Mouse (Mus musculus) MEL (cell line): Measurements from ENCODE around the gene Timm50.

ENCODE experiments used
- CTCF ChIP-seq, 3 experiments: IDR thresholded peaks in 2 of 3; conservative IDR thresholded peaks in 1 of 3; 2 replicates each; pipeline ENCODE4 v1.5.1; 2011 to 2012; ENCODE audit warnings: low read length in 3 of 3, low read depth in 2 of 3, mild to moderate bottlenecking in 2 of 3, improper control_type of control experiment in 1 of 3, inconsistent platforms in 1 of 3, mixed read lengths in 1 of 3, moderate library complexity in 1 of 3; ENCODE audit not compliant: control insufficient read depth in 1 of 3, insufficient read depth in 1 of 3, poor library complexity in 1 of 3, severe bottlenecking in 1 of 3
- ELF1 ChIP-seq: IDR thresholded peaks from 2 replicates; pipeline ENCODE4 v1.6.1; 2014; ENCODE audit warnings: low read depth, mild to moderate bottlenecking, inconsistent platforms, low read length, improper control_type of control experiment, moderate library complexity
- EP300 ChIP-seq, 2 experiments: IDR thresholded peaks; 2 replicates each; pipeline ENCODE4 v1.6.1; 2011; ENCODE audit warnings: improper control_type of control experiment in 2 of 2, low read length in 2 of 2, low read depth in 1 of 2, mild to moderate bottlenecking in 1 of 2
- HCFC1 ChIP-seq: IDR thresholded peaks from 2 replicates; pipeline ENCODE4 v1.6.1; 2012; ENCODE audit warnings: low read depth, mild to moderate bottlenecking, inconsistent platforms, low read length, improper control_type of control experiment, moderate library complexity
- MXI1 ChIP-seq: IDR thresholded peaks from 2 replicates; pipeline ENCODE4 v1.6.1; 2011; ENCODE audit warnings: mild to moderate bottlenecking, low read depth, low read length, improper control_type of control experiment
- POLR2A ChIP-seq, 2 experiments: IDR thresholded peaks; 2 replicates each; pipeline ENCODE4 v1.6.1; 2011 to 2012; ENCODE audit warnings: low read length in 2 of 2, mild to moderate bottlenecking in 2 of 2, control low read depth in 1 of 2, improper control_type of control experiment in 1 of 2, low read depth in 1 of 2, moderate library complexity in 1 of 2; ENCODE audit not compliant: control insufficient read depth in 1 of 2, insufficient read depth in 1 of 2, poor library complexity in 1 of 2
- POLR2AphosphoS2 ChIP-seq: IDR thresholded peaks from 2 replicates; pipeline ENCODE4 v1.6.1; 2011; ENCODE audit warnings: low read length, improper control_type of control experiment
- RAD21 ChIP-seq: IDR thresholded peaks from 2 replicates; pipeline ENCODE4 v1.6.1; 2011; ENCODE audit warnings: mild to moderate bottlenecking, low read depth, low read length, improper control_type of control experiment
- SIN3A ChIP-seq: IDR thresholded peaks from 2 replicates; pipeline ENCODE4 v1.6.1; 2012; ENCODE audit warnings: low read length, improper control_type of control experiment, inconsistent platforms
- SMC3 ChIP-seq: IDR thresholded peaks from 2 replicates; pipeline ENCODE4 v1.6.1; 2011; ENCODE audit warnings: low read depth, low read length, improper control_type of control experiment
- TAL1 ChIP-seq: IDR thresholded peaks from 2 replicates; pipeline ENCODE4 v1.6.1; 2012; ENCODE audit warnings: mild to moderate bottlenecking, inconsistent platforms, low read length, moderate library complexity, mixed read lengths
- TBP ChIP-seq: IDR thresholded peaks from 2 replicates; pipeline ENCODE4 v1.8.0; 2011; ENCODE audit warnings: low read depth, low read length, improper control_type of control experiment
- ZMIZ1 ChIP-seq: IDR thresholded peaks from 2 replicates; pipeline ENCODE4 v1.6.1; 2012; ENCODE audit warnings: low read depth, mild to moderate bottlenecking, inconsistent platforms, low read length, improper control_type of control experiment, moderate library complexity

DNA sequence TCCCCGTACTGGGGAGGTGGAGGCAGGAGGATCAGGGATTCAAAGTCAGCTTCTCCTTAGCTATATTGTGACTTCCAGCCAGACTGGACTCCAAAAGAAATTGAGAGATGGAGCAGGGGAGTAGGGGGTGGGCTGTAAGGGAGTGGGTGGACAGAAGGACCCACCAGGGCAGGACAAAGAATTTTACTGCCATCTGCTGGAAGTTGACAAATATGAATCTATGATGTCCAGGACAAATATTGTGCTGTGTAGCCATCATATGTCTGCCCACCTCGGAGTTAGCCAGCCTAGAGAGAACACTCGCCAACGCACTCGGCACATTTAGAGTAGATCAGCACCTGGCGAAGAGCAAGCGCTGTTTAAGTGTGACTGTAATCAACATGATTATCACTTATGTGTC lies 36.7 kb upstream of the Timm50 start:
- TF ChIP-seq SMC3, result peak; percentile 32; the same call in 1 of the 2 replicates
- TF ChIP-seq TBP, result no peak
- TF ChIP-seq HCFC1, result no peak
- TF ChIP-seq MXI1, result no peak
- no peak for TF ChIP-seq TAL1
- peak; percentile 38 for TF ChIP-seq RAD21
- no peak for TF ChIP-seq SIN3A
- TF ChIP-seq EP300 (IDR thresholded peaks at IDR 0.05; ENCODE audit: low read depth in 1 of 2, low read length in 2 of 2), result no peak
- peak in 2 of 3 experiments; percentile 31 to 51; a peak in 4 of 6 replicates for TF ChIP-seq CTCF (IDR thresholded peaks at IDR 0.05 in 2 of 3, conservative IDR thresholded peaks at IDR 0.05 in 1 of 3; ENCODE audit: control insufficient read depth in 1 of 3, insufficient read depth in 1 of 3, low read depth in 2 of 3, low read length in 3 of 3, poor library complexity in 1 of 3, severe bottlenecking in 1 of 3)
- no peak for TF ChIP-seq POLR2A (IDR thresholded peaks at IDR 0.05; ENCODE audit: control insufficient read depth in 1 of 2, insufficient read depth in 1 of 2, low read depth in 1 of 2, low read length in 2 of 2, poor library complexity in 1 of 2)
- no peak for TF ChIP-seq POLR2AphosphoS2
- TF ChIP-seq ZMIZ1, result no peak
- TF ChIP-seq ELF1, result no peak
